Mouse (Mus musculus) liver, embryonic 16.5 days (tissue): ENCODE measurements around the gene Trio. TPM values are rescaled to one million over a fixed set of nuclear protein-coding genes. Genes with fewer than 3 reads are reported as not detected.

ENCODE experiments used
- ATAC-seq: fragments of 200-750 bp; cut with Nextera tagmentation; 2 replicates; pipeline ENCODE4 v1.8.0; 2017; ENCODE audit warnings: low read depth, mild to moderate bottlenecking, moderate number of reproducible peaks, moderate library complexity
- H3K27ac ChIP-seq: fragments of 300-500 bp; sonication (generic); 2 replicates; pipeline ENCODE4 v1.5.1; 2014; ENCODE audit warnings: mild to moderate bottlenecking, low read length
- H3K27me3 ChIP-seq: fragments of 300-500 bp; sonication (generic); 2 replicates; pipeline ENCODE4 v1.6.1; 2014; ENCODE audit warnings: low read depth, low read length, mixed read lengths; ENCODE audit not compliant: control insufficient read depth, insufficient read depth
- H3K36me3 ChIP-seq: fragments of 300-500 bp; sonication (generic); 2 replicates; pipeline ENCODE4 v1.6.1; 2014; ENCODE audit warnings: mild to moderate bottlenecking; ENCODE audit not compliant: control insufficient read depth, insufficient read depth
- H3K4me1 ChIP-seq: fragments of 300-500 bp; sonication (generic); 2 replicates; pipeline ENCODE4 v1.6.1; 2014; ENCODE audit warnings: low read depth, low read length, mixed read lengths; ENCODE audit not compliant: control insufficient read depth
- H3K4me2 ChIP-seq: fragments of 300-500 bp; sonication (generic); 2 replicates; pipeline ENCODE4 v1.6.1; 2014; ENCODE audit warnings: low read depth, low read length, mixed read lengths
- H3K4me3 ChIP-seq: fragments of 300-500 bp; sonication (generic); 2 replicates; pipeline ENCODE4 v1.5.1; 2014; ENCODE audit warnings: low read depth, mild to moderate bottlenecking, low read length
- H3K9ac ChIP-seq: fragments of 300-500 bp; sonication (generic); 2 replicates; pipeline ENCODE4 v1.6.1; 2014; ENCODE audit warnings: low read depth, low read length
- H3K9me3 ChIP-seq: fragments of 300-500 bp; sonication (generic); replicated peaks from 2 replicates; pipeline ENCODE4 v1.6.1; 2016; ENCODE audit warnings: low read length; ENCODE audit not compliant: control insufficient read depth
- WGBS: fragments of 180-500 bp; shearing (Covaris S2); extraction: QIAGEN DNeasy Blood & Tissue Kit; methylation state at CpG from one replicate; pipeline ENCODE4 v1.1.7; 2014; ENCODE audit not compliant: insufficient replicate concordance; 5-methylcytosine and 5-hydroxymethylcytosine counted together
- polyA plus RNA-seq: library from polyadenylated mRNA; unstranded; fragments of >200 nt; fragmentation: Nextera tagmentation; extraction: Ambion mirVana; gene quantifications from 2 replicates; pipeline ENCODE4 v1.2.1, GENCODE M21; 2015

Trio gene
- polyA plus RNA-seq, 1 experiment from 2014 or later = 3.2 TPM

DNA sequence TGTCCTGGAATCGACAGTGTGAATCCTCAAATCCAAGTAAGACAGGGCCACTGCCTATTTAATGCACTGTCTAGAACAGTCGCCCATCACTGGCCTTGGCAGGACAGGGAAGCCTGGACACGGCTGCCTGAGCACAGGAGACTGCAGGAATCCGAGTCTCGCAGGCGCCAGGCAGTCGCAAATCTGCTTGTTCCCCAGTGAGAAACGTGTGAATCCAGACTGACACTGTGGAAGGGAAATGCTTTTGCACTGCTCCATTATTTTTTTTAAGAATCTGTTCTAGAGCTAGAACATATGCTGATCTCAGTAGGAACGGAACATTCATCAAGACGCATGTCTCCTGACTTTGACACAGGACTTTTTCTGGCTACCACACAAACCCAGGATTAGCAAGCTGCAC, 208.6 kb downstream of the Trio start:
- H3K9ac ChIP-seq = no peak overlapping the region
- ATAC-seq = no peak
- H3K4me1 ChIP-seq = no peaks in the 10 kb centered on the region
- H3K27ac ChIP-seq = no peak overlapping the region
- no peaks in the 10 kb centered on the region; the same call in 1 of the 2 replicates for H3K36me3 ChIP-seq
- no peaks in the 10 kb centered on the region for H3K9me3 ChIP-seq
- 76% methylated on average over 10 of the region's 10 CpGs for WGBS
- no peak overlapping the region for H3K4me3 ChIP-seq
- no peaks in the 10 kb centered on the region for H3K27me3 ChIP-seq
- no peak overlapping the region for H3K4me2 ChIP-seq

DNA sequence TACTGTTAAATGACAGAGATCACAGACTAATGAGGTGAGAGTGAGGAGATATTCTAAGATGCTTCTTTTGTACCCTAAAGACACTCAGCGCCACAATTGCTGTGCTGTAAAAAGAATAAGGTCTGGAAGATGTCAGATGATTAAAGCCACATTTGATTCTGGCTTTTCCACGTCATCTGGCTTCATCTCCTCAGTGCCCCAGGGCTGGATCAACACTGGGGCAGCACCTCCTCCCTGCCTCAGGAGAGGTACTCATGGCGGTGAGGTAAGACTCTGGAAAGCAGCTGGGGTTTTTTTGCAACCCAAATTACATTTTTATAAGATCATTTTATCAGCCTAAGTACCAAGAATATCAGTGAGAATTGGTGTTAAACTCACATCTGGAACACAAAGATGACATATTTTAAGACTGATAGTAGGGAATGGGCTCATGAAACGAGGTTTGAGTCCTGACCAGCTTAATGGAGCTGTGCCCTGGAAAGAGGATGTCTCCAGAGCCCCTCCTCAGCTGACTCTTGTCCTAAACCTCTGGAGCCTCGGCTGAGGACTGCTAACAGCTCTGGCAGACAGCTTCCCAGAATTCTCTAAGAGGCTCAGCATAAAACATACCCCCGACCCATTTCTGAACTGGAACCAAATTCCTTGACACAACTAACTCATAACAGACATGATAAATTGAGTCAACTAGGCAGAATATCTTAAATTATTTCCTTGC, 210.8 kb downstream of the Trio start:
- Histone ChIP-seq H3K4me2 (no peak overlapping the region), H3K4me3 (no peak overlapping the region), H3K4me1 (no peaks in the 10 kb centered on the region), H3K9me3 (no peaks in the 10 kb centered on the region), H3K36me3 (no peaks in the 10 kb centered on the region; the same call in 1 of the 2 replicates), H3K9ac (no peak overlapping the region), H3K27me3 (no peaks in the 10 kb centered on the region), H3K27ac (no peak overlapping the region)
- 57% methylated on average over 6 of the region's 6 CpGs for WGBS
- ATAC-seq = no peak

DNA sequence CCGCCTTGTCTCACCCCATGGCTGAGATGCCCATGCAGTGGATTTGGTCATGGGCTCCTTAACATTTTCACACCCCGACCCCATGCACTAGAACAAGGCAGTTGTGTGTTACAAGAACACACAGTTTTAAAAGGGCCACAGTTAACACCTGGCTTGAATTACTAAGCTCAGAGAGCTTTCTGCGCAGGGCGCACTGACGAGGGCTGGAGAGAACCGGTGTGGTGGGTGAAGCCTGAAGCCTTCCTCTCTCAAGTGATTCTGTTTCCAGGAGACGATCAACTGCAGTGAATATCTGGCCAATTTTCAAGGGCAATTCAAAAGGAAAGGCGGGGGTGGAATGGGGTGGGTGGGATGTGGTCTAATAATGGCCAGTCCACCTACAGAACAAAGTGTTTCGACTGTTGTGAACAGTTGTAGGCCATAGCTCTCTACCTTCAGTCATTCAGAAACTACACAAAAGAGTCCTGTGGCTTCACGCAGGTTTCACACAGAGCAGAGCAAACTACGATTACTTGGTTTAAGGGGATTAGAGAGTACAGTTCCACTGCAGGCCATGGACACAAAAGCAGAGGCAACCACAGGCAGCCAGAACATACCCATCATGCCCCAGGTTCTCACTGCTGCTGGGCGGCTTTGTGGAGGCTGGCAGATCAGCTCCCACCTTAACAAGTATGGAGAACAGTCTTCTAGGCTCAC, 214.7 kb downstream of the Trio start:
- Histone ChIP-seq H3K4me3 (no peak overlapping the region), H3K27me3 (no peaks in the 10 kb centered on the region), H3K4me2 (no peak overlapping the region), H3K9ac (no peak overlapping the region), H3K27ac (no peak overlapping the region), H3K4me1 (no peaks in the 10 kb centered on the region), H3K9me3 (no peaks in the 10 kb centered on the region), H3K36me3 (no peaks in the 10 kb centered on the region; the same call in 1 of the 2 replicates)
- whole genome bisulfite sequencing = 70% methylated on average over 12 of the region's 12 CpGs
- ATAC-seq = no peak

DNA sequence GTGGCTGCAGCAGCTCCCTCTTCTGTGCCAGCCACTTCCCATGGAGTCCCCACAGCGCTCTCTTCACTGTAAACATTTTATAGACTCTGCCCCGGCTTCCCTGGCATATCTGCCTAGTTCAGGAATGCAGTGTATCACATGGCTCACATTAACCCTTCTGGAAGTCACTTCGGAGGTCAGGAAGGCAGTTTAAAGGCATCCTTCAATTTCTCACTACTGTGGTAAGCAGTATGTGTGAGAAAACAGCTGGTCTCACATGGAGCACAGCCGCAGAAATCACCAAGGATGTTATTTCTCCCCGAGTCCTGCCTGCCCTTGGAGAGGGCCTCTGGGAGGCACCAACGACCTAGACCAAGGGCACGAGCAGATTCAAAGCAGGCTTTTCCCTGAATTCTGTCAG, 215.4 kb downstream of the Trio start:
- no peak overlapping the region for H3K4me3 ChIP-seq
- H3K36me3 ChIP-seq = no peaks in the 10 kb centered on the region
- no peaks in the 10 kb centered on the region for H3K9me3 ChIP-seq
- ATAC-seq = no peak
- no peaks in the 10 kb centered on the region for H3K4me1 ChIP-seq
- no peaks in the 10 kb centered on the region for H3K27me3 ChIP-seq
- H3K27ac ChIP-seq = no peak overlapping the region
- WGBS = 57% methylated on average over 7 of the region's 7 CpGs
- H3K4me2 ChIP-seq = no peak overlapping the region
- H3K9ac ChIP-seq = no peak overlapping the region

DNA sequence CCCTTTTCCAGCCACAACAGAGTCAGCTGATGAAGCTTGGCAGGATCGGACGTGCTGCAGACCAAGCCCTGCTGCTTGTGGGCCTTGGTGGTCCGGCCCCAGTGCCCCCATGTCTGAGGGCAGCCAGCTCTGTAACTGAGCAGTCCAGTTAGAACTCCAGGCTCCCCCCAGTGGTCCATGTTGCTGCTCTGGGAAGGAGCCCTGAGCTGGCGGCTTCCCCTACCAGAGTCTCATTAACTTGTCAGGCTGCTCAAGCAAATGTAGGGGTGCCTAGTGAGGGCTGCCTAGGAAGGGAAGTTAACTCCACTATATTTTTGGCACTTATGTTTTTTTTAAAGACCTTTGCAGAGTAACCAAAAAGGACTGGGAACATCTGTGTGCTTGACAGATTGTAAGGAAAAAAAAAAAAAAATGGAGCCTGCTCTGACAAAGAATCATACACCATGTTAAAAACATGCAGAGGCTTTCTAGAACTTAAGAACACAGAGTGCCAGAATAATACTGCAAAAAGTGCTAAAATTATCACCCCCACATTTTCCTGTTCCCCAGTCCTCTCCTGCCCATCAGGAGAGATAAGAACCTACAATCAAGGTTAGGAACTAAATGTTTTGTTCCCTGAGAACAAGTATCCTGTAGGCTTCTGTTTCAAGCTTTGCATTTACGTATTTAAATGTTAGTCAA, 216.9 kb downstream of the Trio start:
- 54% methylated on average over 5 of the region's 5 CpGs for WGBS
- no peak overlapping the region for H3K4me3 ChIP-seq
- H3K9me3 ChIP-seq = no peaks in the 10 kb centered on the region
- no peaks in the 10 kb centered on the region for H3K27me3 ChIP-seq
- H3K27ac ChIP-seq = no peak overlapping the region
- no peaks in the 10 kb centered on the region for H3K36me3 ChIP-seq
- H3K4me1 ChIP-seq = no peaks in the 10 kb centered on the region
- H3K9ac ChIP-seq = no peak overlapping the region
- ATAC-seq = no peak
- H3K4me2 ChIP-seq = no peak overlapping the region

DNA sequence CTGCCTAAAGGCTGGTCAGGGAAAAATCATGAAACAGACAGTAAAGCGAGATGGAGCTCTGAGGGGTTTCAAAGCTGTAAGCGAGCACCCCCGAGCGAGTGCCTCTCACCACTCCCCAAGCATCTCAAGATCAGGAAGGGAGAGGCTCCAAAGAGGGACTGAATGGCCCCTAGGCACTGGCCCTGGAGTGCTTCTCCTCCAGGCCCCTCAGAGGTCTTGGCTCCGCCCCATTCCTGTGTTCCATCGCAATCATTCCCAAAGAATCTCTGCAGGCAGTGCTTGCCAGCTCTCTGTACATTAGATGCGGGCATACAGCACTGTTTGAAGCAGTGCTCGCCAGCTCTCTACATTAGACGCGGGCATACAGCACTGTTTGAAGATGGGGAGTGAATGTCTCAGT, 219.4 kb downstream of the Trio start:
- no peaks in the 10 kb centered on the region; the same call in 1 of the 2 replicates for H3K36me3 ChIP-seq
- no peaks in the 10 kb centered on the region for H3K9me3 ChIP-seq
- no peaks in the 10 kb centered on the region for H3K4me1 ChIP-seq
- ATAC-seq = no peak
- no peak overlapping the region for H3K27ac ChIP-seq
- no peak overlapping the region for H3K4me3 ChIP-seq
- H3K4me2 ChIP-seq = no peak overlapping the region
- no peak overlapping the region for H3K9ac ChIP-seq
- WGBS = 79% methylated on average over 10 of the region's 10 CpGs
- H3K27me3 ChIP-seq = no peaks in the 10 kb centered on the region

DNA sequence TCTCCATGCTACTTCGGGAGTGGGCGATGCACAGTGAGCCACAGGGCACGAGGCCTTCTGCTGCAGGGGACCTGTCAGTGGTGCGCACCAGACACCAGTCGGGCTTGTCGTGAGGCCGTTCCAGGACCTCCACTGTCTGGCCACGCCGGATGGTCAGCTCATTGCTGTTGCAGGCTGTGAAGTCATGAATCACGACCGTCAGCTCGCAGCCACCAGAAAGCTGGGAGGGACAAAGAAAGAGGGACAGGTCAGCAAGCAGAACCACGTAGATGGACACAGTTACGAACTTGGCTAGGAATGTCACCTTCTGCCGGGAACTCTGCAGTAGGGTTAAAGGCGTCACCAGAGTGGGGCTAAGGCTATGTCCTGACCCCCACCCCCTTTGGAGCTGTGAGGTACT, 220.0 kb downstream of the Trio start:
- no peak overlapping the region for H3K4me2 ChIP-seq
- no peak overlapping the region for H3K9ac ChIP-seq
- no peak for ATAC-seq
- no peaks in the 10 kb centered on the region for H3K4me1 ChIP-seq
- H3K9me3 ChIP-seq = no peaks in the 10 kb centered on the region
- no peaks in the 10 kb centered on the region for H3K27me3 ChIP-seq
- 77% methylated on average over 16 of the region's 16 CpGs for WGBS
- no peak overlapping the region for H3K27ac ChIP-seq
- no peaks in the 10 kb centered on the region; the same call in 1 of the 2 replicates for H3K36me3 ChIP-seq
- no peak overlapping the region for H3K4me3 ChIP-seq

DNA sequence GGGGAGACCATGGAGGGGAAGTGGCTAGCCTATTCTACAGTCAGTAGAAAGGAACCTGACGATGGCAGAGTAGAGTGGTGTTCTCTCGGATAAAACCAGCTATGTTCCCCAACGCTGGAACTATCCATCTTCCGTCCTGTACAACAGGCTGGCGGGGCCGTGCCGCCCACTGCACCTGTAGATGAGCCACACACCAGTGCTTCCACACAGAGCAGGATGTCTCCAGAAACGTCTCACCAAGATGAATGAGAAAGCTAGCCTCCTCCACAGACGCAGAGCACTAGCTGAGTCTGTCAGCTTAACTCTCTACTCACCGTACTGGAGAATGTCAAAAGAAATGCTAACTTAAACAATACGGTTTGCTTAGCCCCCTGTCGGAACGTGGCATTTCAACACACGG, 221.2 kb downstream of the Trio start:
- Histone ChIP-seq H3K27ac (no peak overlapping the region), H3K4me2 (no peak overlapping the region), H3K4me3 (no peak overlapping the region), H3K9ac (no peak overlapping the region), H3K9me3 (no peaks in the 10 kb centered on the region), H3K27me3 (no peaks in the 10 kb centered on the region), H3K36me3 (no peaks in the 10 kb centered on the region; the same call in 1 of the 2 replicates), H3K4me1 (no peaks in the 10 kb centered on the region)
- WGBS = 76% methylated on average over 14 of the region's 14 CpGs
- no peak for ATAC-seq
